Mouse (Mus musculus): ENCODE measurements around the gene Fpgs.

GRCm38 (mm10) chr2:32732695-32733094 is 28.8 kb upstream of the Fpgs start:
- TF ChIP-seq CTCF (conservative IDR thresholded peaks at IDR 0.05; ENCODE audit: low read length), result no peak
- no peak for TF ChIP-seq NANOG (IDR thresholded peaks at IDR 0.05; ENCODE audit: borderline replicate concordance, low read length)
- TF ChIP-seq POU5F1 (IDR thresholded peaks at IDR 0.05; ENCODE audit: borderline replicate concordance, low read length), result no peak

Measured in E14TG2a.4 (cell line).